Mouse (Mus musculus) gastrocnemius, postnatal 36 days (tissue): ENCODE results near the gene Ctse. TPM values are rescaled to one million over a fixed set of nuclear protein-coding genes. Genes with fewer than 3 reads are reported as not detected.
A peak's percentile ranks its signal among the peaks of the same experiment; 100 is the strongest.

Source experiments
- DNase-seq, 2 experiments: peaks; one replicate each; pipeline ENCODE4 v3.0.0; 2022
- intact Hi-C: fragments of 180-260 bp; cut with DNase I; formaldehyde crosslinking; loops from one replicate; pipeline ENCODE4 v1.15.1; 2025
- total RNA-seq, 2 experiments: library from RNA; stranded (reverse); gene quantifications; 2 replicates each; pipeline ENCODE4 v1.2.3; 2021

Gene Ctse
- total RNA-seq, 2 experiments from 2014 or later: 0.28 TPM; not detected in 1

DNA sequence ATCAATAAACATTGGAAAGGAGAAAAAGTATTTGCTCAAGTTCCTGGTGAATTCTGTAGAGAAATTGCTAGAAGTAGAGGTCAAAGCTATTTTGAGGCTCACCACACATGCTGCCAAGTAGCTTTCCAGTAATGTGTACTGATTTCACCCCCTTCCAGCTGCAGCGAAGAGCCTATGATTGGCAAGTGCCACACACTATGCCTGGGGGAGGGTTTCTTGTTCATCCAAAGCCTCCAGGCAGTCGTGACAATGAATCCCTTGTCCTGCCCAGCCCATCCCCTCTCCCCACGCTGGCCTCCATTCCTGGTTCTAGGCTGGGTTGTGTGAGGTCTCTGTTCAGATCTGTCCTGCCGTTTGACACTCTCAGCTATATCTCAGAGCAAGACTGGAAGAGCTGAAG lies 58.2 kb downstream of the Ctse start:
- intact Hi-C loops: no loop called here
- no peak for DNase-seq

DNA sequence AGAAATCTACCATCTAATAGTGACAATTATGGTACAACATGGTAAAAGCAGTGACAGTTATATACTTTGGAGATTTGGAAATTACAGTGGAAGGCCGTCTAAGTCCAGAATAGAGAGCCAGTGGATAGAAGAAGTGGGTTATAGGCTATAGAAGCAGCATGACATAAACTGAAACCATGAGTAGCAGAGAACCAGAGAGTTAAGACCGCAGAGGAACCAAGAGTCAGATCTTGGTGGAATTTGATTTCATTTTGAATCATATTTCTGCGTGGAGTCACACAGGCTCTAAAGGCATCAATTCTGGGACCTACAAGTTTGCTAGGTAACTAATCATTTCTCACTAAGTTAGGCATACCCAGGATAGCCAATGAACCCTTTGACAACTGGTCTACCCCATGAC lies 60.7 kb downstream of the Ctse start:
- DNase-seq: no peak
- intact Hi-C loops: no loop called here

DNA sequence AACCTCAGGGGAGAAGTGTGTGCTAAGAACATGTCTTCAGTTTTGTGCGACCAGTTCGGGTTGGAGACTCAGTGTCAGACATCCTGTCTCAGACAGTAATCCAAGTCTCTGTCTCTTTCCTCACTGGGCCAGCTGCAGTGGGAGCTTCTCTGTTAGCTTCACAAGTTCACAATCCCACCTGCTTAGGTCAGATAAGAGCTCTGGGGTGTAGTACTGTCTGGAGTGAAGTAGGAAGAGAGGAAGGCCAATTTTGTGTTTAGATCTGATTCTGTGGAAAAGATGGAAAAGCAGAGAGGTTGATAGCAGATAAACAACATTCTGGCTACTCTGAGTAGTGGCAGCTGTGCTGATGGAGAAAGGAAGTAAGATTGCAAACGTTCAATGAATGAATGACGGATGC lies 61.5 kb downstream of the Ctse start:
- intact Hi-C loops: no loop called here
- DNase-seq: no peak

DNA sequence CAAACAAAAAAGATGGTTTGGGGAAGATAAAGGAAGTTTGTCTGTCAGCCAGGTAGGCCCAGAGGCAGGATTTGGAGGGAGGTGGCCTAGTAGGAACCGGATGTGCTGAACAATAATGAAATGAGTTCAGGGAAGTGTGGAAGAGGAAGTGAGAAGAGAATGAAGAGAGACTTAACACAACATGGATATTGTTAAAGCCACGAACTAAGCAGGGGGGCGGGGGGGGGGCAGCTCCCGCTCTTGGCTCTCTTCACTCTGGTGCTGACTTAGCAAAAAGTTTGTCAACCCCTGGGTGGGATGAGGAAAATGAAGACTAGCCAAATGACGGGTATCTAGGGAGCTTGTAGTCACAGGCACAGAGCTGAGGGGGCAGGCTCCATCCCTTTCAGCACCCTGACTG lies 62.3 kb downstream of the Ctse start:
- no peak for DNase-seq
- intact Hi-C loops: no loop called here

DNA sequence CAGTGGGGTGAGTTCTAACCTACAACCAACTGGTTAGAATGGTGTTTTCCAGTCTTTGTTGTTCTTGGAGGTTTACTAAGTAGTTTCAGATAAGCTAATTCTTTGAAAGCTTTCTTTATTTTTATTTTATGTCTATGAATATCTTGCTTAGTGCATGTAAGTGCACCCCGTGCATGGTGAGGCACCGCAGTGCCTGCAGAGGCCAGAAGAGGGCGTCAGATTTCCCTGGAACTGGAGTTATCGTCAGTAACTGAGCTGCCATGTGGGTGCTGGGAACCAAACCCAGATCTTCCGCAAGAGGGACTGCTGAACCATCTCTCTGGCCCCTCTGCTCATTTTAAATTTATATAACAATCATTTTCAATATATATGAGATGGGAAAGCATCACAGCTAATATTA lies 63.3 kb downstream of the Ctse start:
- intact Hi-C loops: no loop called here
- DNase-seq: no peak

DNA sequence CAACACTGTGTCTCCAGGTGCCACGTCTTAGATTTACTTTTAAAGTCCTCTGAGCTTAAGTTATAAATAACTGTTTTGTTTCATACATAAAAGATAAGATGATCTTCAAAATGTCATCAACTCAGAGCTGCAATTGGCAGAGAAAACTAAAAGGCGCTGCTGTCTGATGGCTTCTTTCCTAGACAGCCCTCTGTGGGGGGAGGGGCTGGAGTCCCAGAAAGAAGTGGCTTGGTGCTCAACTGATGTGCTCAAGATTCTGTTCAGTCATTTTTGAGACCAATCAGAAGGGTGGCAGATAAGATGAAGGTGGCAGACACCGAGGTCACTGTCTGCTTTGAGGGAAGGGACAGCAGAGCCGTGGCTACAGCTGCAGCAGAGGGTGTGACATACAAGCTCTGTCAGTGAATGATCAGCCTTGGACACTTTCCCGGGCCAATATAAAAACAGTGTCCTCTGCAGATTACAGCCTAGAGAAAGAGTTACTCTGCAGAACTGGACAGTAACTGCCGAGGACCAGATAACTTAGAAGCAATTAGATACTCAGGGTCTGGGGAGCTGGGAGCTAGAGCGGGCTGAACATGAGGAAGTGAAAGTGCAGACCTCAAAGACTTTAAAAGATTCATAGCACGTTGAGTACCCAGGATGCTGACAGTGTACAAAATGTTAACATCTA lies 64.1 kb downstream of the Ctse start:
- DNase-seq: no peak
- intact Hi-C loops: no loop called here

DNA sequence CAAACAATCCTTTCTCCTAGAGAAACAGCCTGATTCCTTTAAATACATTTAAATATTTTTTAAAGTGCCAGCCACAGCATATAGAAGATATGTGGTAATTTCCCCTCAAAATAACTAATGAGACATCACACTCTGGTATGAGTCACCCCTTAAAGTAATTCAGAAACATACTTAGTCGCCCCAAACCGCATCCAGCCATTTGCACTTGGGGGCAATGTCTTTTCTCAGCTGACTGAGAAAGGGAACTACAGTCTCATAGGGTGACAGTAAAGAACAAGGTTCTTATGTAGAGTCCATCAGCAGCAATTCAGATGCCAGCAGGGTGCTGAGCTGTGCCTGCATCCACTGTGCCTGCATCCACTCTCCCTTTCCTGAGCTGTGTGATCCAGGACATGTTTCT lies 65.4 kb downstream of the Ctse start:
- intact Hi-C loops: no loop called here
- DNase-seq: no peak

DNA sequence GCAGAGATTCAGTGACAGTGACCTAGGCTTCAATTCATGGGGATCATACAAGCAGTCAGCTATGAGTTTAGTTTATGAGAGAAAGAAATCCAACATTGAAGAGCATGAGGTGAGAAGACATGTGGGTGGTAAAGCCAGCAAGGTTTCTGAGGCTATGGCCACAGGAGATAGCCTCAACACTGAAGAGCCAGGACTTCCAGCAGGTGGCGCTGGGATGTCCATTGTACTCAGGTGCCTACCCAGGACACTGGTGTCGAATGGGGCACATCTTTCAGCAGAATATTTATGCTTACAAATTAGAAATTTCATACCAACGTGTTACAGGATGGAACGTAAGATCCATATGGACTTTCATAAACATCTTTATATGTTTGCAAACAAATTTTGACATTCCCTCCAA lies 70.2 kb downstream of the Ctse start:
- peak in 1 of 2 experiments; percentile 55 for DNase-seq
- intact Hi-C loops: loop anchor here (1.0 kb wide), 2 partner anchors 57 to 138 kb away; no protein-coding TSS in a partner anchor

DNA sequence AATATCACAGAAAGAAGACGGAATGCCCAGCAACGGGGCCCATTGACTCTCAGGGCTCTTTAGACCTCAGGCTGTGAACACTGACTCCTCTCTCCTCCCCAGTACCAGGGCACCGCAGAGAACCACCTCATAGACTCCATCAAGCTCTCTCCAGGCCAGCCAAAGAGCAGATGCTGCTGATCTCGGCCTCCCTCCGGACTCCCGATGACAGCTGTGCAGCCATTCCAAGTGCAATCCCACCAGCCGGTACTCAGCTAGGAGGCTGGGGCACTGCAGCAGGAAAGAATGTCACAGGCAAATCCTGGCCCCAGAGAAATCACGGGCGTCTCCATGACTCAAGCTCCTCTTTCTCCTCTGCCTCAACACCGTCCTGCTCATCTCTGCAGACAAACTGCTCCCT lies 73.4 kb downstream of the Ctse start:
- intact Hi-C loops: no loop called here
- DNase-seq: no peak

DNA sequence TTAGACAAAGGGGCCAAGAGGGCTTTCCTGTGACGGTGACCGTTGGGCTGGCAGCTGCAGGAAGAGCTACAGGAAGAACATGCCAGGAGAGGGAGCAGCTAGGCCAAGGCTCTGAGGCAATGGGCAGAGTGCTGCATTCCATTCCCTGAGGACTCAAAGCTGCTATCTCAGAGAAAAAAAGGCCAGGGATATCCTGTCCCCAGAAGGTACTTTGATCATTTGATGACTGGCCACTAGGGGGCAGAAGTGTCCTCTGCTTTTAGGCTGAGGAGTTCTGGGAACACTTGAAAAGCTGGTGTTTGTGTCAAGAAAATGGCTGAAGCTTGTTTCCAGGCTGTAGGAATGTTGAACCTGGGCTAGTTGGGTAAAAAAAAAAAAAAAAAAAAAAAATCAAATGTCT lies 74.3 kb downstream of the Ctse start:
- peak in 1 of 2 experiments; percentile 72 for DNase-seq
- intact Hi-C loops: loop anchor here (1.0 kb wide), 1 partner anchor 53 kb away; no protein-coding TSS in a partner anchor

DNA sequence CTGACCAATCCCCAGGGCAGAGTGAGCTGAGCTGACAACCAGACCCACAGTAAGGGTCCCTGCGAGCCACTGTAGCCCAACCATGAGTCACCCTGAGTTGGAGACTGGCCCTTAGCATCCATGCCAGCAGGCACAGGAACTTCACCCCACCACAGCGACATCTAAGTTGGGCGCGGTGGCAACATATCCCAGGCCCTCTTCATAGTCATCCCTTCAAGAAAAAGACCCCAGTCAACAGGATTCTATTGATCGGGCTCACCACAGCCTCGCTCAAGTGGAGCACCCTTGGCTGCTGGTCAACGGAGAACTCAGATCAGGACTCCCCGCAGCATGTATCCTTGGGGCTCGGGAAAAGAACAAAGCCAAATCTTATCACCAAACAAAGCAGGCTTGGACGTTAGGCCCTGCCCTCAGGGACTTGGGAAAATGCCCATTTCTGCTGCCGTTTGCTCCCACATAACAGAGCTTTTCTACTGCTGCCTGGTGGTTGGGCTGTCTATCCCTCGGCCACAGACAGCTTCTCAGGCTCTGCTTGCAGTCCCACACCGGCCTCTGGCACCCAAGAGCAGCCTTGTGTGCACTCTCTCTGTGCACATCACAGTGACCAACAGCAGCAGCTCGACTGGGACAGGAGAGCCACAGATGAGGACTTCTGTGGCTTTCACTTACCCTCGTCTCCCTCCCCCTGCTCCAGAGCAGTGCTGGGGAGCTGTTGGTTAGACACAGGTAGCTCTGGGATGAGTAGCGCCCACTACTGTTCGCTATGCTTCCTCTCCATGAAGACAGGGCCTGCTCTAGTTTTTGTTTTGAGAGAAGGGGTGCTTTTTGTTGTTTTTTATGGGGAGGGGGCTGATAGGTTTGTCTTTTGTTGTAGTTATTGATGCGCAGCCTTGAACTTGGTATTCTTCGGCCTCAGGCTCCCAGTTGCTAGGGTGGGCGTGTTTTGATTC lies 76.6 kb downstream of the Ctse start:
- intact Hi-C loops: loop anchor here (1.0 kb wide), 2 partner anchors 19 to 47 kb away; no protein-coding TSS in a partner anchor
- no peak for DNase-seq

DNA sequence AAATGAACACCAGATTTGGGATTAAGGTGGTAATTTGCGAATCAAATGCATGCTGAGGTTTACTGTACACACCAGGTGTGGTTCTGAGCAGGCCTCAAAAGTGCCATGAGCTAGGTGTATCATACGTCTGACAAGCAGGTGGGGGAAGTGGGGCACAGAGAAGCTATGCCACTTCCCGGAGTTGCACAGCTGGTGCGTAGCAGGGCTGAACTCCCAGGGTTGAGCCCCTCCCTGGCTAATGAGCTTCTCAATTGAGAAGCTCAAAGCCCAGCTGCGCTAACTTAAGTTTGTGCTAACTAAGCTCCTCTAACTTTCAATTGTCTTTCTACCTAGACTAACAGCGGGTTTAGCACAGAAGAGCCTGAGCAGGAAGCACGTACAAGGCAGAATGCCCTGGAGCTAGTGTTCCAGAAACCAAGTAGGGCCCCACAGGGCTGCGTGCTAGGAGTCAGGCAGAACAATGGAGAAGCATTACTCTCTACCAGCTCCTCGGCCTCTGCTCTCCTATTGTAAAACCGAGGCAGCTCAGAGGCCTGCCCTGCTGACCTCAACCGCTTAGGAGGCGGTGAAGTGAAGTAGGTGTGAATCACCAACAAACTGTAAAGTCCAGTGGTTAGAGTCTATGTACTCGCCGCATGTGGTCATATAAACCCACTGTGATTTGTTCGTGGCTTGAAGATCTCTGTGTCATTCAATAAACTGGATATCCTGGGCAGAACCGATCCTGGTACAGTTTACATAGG lies 81.0 kb downstream of the Ctse start:
- intact Hi-C loops: no loop called here

DNA sequence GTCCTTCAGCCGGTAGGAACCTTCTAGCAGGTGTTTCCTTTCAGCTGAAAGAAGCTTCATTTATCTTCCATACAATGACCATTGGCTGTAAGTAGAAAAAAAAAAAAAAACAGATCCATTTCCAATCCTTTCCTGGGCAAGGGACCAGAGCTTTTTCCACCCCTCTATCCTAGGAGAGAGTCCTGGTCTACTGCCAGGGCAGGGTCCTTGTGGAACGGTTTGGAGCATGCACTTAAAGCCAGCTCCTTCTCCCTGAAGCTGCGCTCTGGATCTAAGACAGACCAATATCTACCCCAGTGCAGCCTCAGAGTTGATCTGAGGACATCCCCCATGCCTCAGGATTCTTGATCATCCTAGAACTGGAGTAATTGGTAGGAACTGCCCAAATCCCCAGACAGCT lies 83.9 kb downstream of the Ctse start:
- intact Hi-C loops: no loop called here

More for the DNA sequence above, 81.0 kb downstream of the Ctse start:
- no peak for DNase-seq

DNA sequence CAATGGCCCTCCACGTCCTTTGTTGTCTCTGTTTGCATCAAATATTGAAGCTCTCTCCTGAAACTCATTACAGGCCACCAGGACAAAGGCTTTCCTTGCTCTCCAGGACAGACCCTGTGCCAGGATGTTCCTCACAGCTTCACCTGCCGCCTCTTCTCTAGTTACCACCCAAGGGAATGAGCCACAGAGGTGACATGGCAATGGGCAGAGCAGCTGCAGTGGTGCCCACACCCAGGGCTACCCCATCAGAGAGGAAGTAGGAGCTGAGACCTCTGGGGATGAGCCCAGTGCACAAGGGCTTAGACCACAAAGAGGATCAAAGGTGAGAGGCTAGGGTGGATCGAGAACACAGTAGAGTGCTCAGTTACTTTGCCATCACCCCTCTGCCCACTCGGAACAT lies 85.4 kb downstream of the Ctse start:
- no peak for DNase-seq
- intact Hi-C loops: no loop called here

More for the DNA sequence above, 83.9 kb downstream of the Ctse start:
- DNase-seq: no peak

Other genes with a start within 250 kb of the Ctse start
- gene Srgap2, start 111.0 kb upstream of the Ctse start, total RNA-seq: 10 to 100 TPM; 10.3 to 10.5 TPM
- under 1 TPM; 0.26 to 0.44 TPM for gene Fam72a, start 110.4 kb upstream of the Ctse start, total RNA-seq
- gene Avpr1b, start 39.1 kb upstream of the Ctse start, total RNA-seq: not detected
- gene Rab7b, start 50.4 kb downstream of the Ctse start, total RNA-seq: 1 to 10 TPM; 2.8 to 2.9 TPM
- gene Slc26a9, start 105.7 kb downstream of the Ctse start, total RNA-seq: not detected
- gene Pm20d1, start 159.1 kb downstream of the Ctse start, total RNA-seq: under 1 TPM; 0.57 to 0.69 TPM
- 10 to 100 TPM; 37.2 to 47.2 TPM for gene Slc41a1, start 189.2 kb downstream of the Ctse start, total RNA-seq
- gene Rab29, start 228.9 kb downstream of the Ctse start, total RNA-seq: 1 to 10 TPM; 5.0 to 5.9 TPM